Mouse (Mus musculus) midbrain, embryonic 16.5 days (tissue): ENCODE measurements around the gene Bnipl. TPM values are rescaled to one million over a fixed set of nuclear protein-coding genes. Genes with fewer than 3 reads are reported as not detected.
"Not testable (repeated sequence)": the region's sequence is repeated elsewhere in the genome, so short reads cannot be mapped to it uniquely, and the experiment has no call there.

Experiments used
- ATAC-seq: fragments of 200-750 bp; cut with Nextera tagmentation; 2 replicates; pipeline ENCODE4 v1.8.0; 2017; ENCODE audit warnings: moderate TSS enrichment
- H3K27ac ChIP-seq: fragments of 300-500 bp; sonication (generic); 2 replicates; pipeline ENCODE4 v1.5.1; 2014; ENCODE audit warnings: mild to moderate bottlenecking, low read length, mixed read lengths
- H3K27me3 ChIP-seq: fragments of 300-500 bp; sonication (generic); 2 replicates; pipeline ENCODE4 v1.6.1; 2014; ENCODE audit warnings: low read depth, low read length, mixed read lengths; ENCODE audit not compliant: control insufficient read depth, insufficient read depth
- H3K36me3 ChIP-seq: fragments of 300-500 bp; sonication (generic); 2 replicates; pipeline ENCODE4 v1.6.1; 2014; ENCODE audit warnings: mild to moderate bottlenecking, low read length, moderate library complexity, mixed read lengths; ENCODE audit not compliant: control insufficient read depth, insufficient read depth
- H3K4me1 ChIP-seq: fragments of 300-500 bp; sonication (generic); 2 replicates; pipeline ENCODE4 v1.6.1; 2014; ENCODE audit warnings: mild to moderate bottlenecking, low read length, mixed read lengths; ENCODE audit not compliant: control insufficient read depth, insufficient read depth
- H3K4me2 ChIP-seq: fragments of 300-500 bp; sonication (generic); 2 replicates; pipeline ENCODE4 v1.6.1; 2014; ENCODE audit warnings: mild to moderate bottlenecking, low read length, mixed read lengths
- H3K4me3 ChIP-seq: fragments of 300-500 bp; sonication (generic); 2 replicates; pipeline ENCODE4 v1.5.1; 2014; ENCODE audit warnings: low read depth, mild to moderate bottlenecking, low read length, moderate library complexity, mixed read lengths
- H3K9ac ChIP-seq: fragments of 300-500 bp; sonication (generic); 2 replicates; pipeline ENCODE4 v1.6.1; 2014; ENCODE audit warnings: low read depth, low read length, mixed read lengths
- H3K9me3 ChIP-seq: fragments of 300-500 bp; sonication (generic); replicated peaks from 2 replicates; pipeline ENCODE4 v1.6.1; 2014; ENCODE audit warnings: mild to moderate bottlenecking, low read length, mixed read lengths; ENCODE audit not compliant: control insufficient read depth, poor library complexity, severe bottlenecking
- WGBS: fragments of 180-500 bp; shearing (Covaris S2); extraction: QIAGEN DNeasy Blood & Tissue Kit; methylation state at CpG from one replicate; pipeline ENCODE4 v1.1.7; 2014; 5-methylcytosine and 5-hydroxymethylcytosine counted together
- polyA plus RNA-seq: library from polyadenylated mRNA; unstranded; fragments of >200 nt; fragmentation: Nextera tagmentation; extraction: Ambion mirVana; gene quantifications from 2 replicates; pipeline ENCODE4 v1.2.1, GENCODE M21; 2015

The Bnipl gene
- polyA plus RNA-seq, 1 experiment from 2014 or later = not detected

- not testable (repeated sequence) for H3K36me3 ChIP-seq, ATAC-seq, H3K9me3 ChIP-seq, H3K4me3 ChIP-seq, H3K27ac ChIP-seq, H3K4me2 ChIP-seq, H3K9ac ChIP-seq, H3K27me3 ChIP-seq
- WGBS = 94% methylated on average over 7 of the region's 10 CpGs
- peaks cover 11% of the 10 kb centered on the region for H3K4me1 ChIP-seq
These were observed 37.9 kb downstream of the Bnipl start for GRCm38 (mm10) chr3:95212889-95213608.

DNA sequence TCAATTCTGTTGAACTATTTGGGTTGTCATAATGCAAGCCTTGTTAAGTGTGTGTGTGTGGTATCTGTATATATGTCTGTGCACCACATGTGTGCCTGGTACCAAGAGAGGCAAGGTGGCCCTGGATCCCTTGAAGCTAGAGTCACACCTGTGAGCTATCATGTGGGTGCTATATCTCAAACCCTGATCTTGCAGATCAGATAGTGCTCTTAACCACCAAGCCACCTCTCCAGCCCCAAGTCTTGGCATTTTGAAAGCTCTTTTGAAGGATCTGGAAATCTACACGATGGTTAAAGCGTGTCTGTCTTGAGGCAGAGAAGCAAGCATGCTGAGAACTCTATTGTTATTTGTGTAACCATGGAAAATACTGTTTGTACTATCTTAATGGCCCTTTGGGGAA is 40.4 kb downstream of the Bnipl start:
- no peak for ATAC-seq
- no peak overlapping the region for H3K4me3 ChIP-seq
- no peaks in the 10 kb centered on the region for H3K9me3 ChIP-seq
- H3K4me2 ChIP-seq = no peak overlapping the region
- 30% methylated on average over 2 of the region's 2 CpGs for WGBS
- H3K27me3 ChIP-seq = no peaks in the 10 kb centered on the region
- peaks cover 11% of the 10 kb centered on the region; the same call in 1 of the 2 replicates for H3K36me3 ChIP-seq
- H3K4me1 ChIP-seq = no peaks in the 10 kb centered on the region
- H3K9ac ChIP-seq = no peak overlapping the region
- no peak overlapping the region for H3K27ac ChIP-seq

DNA sequence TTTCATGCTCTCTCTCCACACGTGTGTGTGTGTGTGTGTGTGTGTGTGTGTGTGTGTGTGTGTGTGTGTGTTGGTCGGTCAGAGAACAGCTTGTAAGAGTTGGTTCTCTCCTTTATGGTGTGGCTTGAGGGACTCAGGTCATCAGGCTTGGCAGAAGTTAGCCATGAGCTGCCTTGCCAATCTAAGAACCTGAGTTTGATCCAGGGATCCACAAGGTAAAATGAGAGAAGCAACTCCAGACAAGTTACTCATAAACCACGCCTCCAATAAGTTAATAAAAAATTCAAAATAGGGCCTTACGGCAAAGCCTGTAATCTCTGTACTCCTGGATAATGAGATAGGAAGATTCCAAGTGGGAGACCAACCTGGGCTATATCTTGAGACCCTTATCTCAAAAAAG is 42.7 kb downstream of the Bnipl start:
- Histone ChIP-seq H3K4me2 (no peak overlapping the region), H3K9ac (no peak overlapping the region), H3K4me1 (no peaks in the 10 kb centered on the region), H3K27ac (no peak overlapping the region), H3K4me3 (no peak overlapping the region), H3K36me3 (peaks cover 6% of the 10 kb centered on the region; the same call in 1 of the 2 replicates), H3K27me3 (no peaks in the 10 kb centered on the region), H3K9me3 (no peaks in the 10 kb centered on the region)
- 94% methylated on average over 3 of the region's 4 CpGs for WGBS
- ATAC-seq = no peak

DNA sequence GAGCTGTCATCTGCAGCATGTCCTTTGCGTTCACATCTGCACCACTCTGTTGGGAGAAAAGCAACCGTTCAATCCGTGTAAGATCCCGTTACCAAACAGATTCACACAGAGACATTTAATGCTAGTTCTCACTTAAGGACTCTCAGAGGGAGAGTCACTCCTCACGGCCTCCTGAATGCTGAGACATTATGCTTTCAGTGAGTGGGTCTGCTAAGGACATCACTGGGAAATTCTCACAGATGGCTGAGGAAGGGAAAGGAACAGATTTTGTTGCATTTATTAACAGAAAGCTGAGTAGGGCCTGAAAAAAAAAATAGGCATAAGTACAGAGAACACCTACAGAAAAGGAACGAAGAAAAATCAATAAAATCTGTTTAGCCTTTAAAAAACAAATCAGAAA is 47.1 kb downstream of the Bnipl start:
- no peak overlapping the region for H3K4me2 ChIP-seq
- WGBS = 89% methylated on average over 6 of the region's 6 CpGs
- H3K9ac ChIP-seq = no peak overlapping the region
- no peaks in the 10 kb centered on the region for H3K4me1 ChIP-seq
- no peaks in the 10 kb centered on the region for H3K9me3 ChIP-seq
- no peak overlapping the region for H3K4me3 ChIP-seq
- no peak overlapping the region for H3K27ac ChIP-seq
- no peaks in the 10 kb centered on the region for H3K27me3 ChIP-seq
- H3K36me3 ChIP-seq = peaks cover 27% of the 10 kb centered on the region
- ATAC-seq = no peak

DNA sequence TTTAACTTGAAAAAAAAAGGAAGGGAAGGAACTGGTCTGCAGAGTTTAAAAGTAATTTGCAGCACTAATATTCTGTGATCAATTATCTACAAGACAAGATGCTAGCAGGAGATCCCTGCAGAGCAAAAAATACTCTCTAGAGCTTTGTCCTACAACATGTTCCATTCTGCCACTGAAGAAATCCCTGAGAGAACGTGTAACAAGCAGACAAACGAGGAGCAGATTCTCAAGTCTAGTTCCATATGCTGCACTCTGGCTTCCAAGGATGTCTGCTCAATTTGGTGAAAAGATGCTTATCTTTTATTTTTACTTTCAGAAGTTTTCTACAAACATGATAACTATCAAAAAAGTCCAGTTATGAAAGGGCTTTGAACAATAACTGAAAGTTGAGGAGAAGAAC is 50.4 kb downstream of the Bnipl start:
- WGBS = 81% methylated on average over 2 of the region's 2 CpGs
- H3K9ac ChIP-seq = no peak overlapping the region
- H3K27me3 ChIP-seq = no peaks in the 10 kb centered on the region
- no peak overlapping the region for H3K27ac ChIP-seq
- H3K36me3 ChIP-seq = peaks cover 30% of the 10 kb centered on the region
- no peak for ATAC-seq
- no peaks in the 10 kb centered on the region for H3K4me1 ChIP-seq
- H3K4me3 ChIP-seq = no peak overlapping the region
- H3K4me2 ChIP-seq = no peak overlapping the region
- H3K9me3 ChIP-seq = no peaks in the 10 kb centered on the region

DNA sequence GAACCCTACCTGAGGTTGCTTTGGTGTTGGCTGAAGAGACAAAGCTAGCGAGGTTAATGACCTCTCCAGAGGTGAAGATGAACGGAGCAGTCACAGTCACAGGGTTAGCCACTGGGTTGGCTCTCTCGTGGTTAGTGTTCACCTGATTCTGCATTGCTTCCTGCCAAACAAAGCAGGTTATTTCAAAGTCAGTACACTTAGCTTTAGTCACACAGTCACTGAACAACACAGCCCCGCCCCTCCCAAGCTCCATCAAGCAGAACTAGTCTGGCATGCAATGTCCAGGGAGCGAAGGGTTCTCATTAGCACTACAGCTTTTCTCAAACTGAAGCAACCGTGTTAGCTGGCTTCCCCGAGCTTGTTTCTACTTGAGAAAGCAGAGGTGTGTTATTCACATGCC is 50.9 kb downstream of the Bnipl start:
- H3K9ac ChIP-seq = no peak overlapping the region
- no peak overlapping the region for H3K4me3 ChIP-seq
- no peaks in the 10 kb centered on the region for H3K27me3 ChIP-seq
- whole genome bisulfite sequencing = 64% methylated on average over 7 of the region's 7 CpGs
- no peaks in the 10 kb centered on the region for H3K9me3 ChIP-seq
- no peak overlapping the region for H3K27ac ChIP-seq
- peaks cover 34% of the 10 kb centered on the region for H3K36me3 ChIP-seq
- H3K4me1 ChIP-seq = no peaks in the 10 kb centered on the region
- no peak overlapping the region for H3K4me2 ChIP-seq
- ATAC-seq = no peak

DNA sequence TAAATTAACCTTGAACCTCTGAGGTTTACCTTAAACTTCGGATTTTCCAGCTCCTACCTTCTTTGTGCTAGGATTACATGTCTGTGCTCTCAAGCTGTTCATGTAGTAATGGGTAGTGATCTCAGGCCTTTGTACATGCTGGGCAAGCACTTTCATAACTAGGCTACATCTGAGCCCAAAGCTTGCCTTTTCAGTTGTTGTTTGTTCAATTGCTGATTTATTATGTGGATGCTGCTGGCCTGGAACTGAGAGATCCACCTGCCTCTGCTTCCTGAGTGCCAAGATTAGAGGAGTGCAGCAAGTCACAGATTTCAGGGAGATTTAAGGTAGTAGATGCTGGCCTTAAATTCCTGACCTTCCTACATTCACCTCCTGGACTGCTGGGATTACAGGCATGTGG is 51.9 kb downstream of the Bnipl start:
- Histone ChIP-seq H3K4me3 (no peak overlapping the region), H3K4me1 (no peaks in the 10 kb centered on the region), H3K27ac (no peak overlapping the region), H3K9me3 (no peaks in the 10 kb centered on the region), H3K36me3 (peaks cover 34% of the 10 kb centered on the region), H3K27me3 (no peaks in the 10 kb centered on the region), H3K9ac (no peak overlapping the region), H3K4me2 (no peak overlapping the region)
- no peak for ATAC-seq
- WGBS = 94% methylated on average over 1 of the region's 1 CpGs

DNA sequence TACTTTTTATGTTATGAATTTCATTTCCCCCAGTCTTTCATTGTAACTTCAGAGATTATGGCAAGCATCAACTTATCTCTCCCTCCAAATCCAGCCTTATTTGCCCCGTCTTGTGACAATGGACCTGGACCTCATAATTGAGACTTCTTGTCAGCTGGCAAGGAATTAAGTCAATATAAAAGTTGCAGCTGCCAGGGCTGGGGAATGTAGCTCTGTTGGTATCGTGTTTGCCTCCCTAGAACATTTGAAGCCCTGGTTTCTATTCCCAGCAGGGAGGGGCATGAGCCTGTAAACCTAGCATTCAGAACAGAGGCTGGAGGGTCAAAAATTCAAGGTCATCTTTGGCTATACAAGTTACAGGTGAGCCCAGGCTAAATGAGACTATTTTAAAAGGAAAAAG is 55.2 kb downstream of the Bnipl start:
- ATAC-seq = no peak

GRCm38 (mm10) chr3:95194721-95195135 is 56.3 kb downstream of the Bnipl start:
- H3K9me3 ChIP-seq = no peaks in the 10 kb centered on the region
- H3K27me3 ChIP-seq = no peaks in the 10 kb centered on the region
- 81% methylated on average over 6 of the region's 6 CpGs for WGBS
- no peak for ATAC-seq
- no peak overlapping the region for H3K27ac ChIP-seq
- no peak overlapping the region for H3K4me3 ChIP-seq
- no peaks in the 10 kb centered on the region for H3K4me1 ChIP-seq
- no peak overlapping the region for H3K4me2 ChIP-seq
- H3K36me3 ChIP-seq = peaks cover 15% of the 10 kb centered on the region; the same call in 1 of the 2 replicates
- H3K9ac ChIP-seq = no peak overlapping the region

More for the DNA sequence above, 55.2 kb downstream of the Bnipl start:
- H3K36me3 ChIP-seq = peaks cover 18% of the 10 kb centered on the region; the same call in 1 of the 2 replicates
- no peak overlapping the region for H3K4me3 ChIP-seq
- H3K27ac ChIP-seq = no peak overlapping the region
- no peak overlapping the region for H3K9ac ChIP-seq
- WGBS = 80% methylated on average over 2 of the region's 2 CpGs
- no peaks in the 10 kb centered on the region for H3K9me3 ChIP-seq
- H3K4me2 ChIP-seq = no peak overlapping the region
- no peaks in the 10 kb centered on the region for H3K4me1 ChIP-seq
- H3K27me3 ChIP-seq = no peaks in the 10 kb centered on the region
